Mouse (Mus musculus) A20 (cell line): ENCODE measurements around the gene Slc25a53.
A peak's percentile ranks its signal among the peaks of the same experiment; 100 is the strongest.

Experiments used
- DNase-seq: peaks from one replicate; pipeline ENCODE4 v3.0.0-alpha.2; 2011; ENCODE audit warnings: low read depth, low spot score

The Slc25a53 gene

GRCm38 (mm10) chrX:137038000-137038483 lies at the start of gene Slc25a53:
Slc25a53 (minus strand) TSS chrX:137038302.
- DNase-seq: peak; percentile 88

- no peak for DNase-seq
Measured at GRCm38 (mm10) chrX:137063202-137063601, 25.1 kb upstream of the Slc25a53 start.

GRCm38 (mm10) chrX:137049425-137050225 lies 11.5 kb upstream of the Slc25a53 start, which contains the start of gene Fam199x:
Fam199x (plus strand) TSS chrX:137049594.
- peak; percentile 79 for DNase-seq

GRCm38 (mm10) chrX:137049060-137049424 lies 10.9 kb upstream of the Slc25a53 start:
- DNase-seq: no peak

- peak; percentile 5 for DNase-seq
Measured at GRCm38 (mm10) chrX:137038502-137038901, 400 bp upstream of the Slc25a53 start.

GRCm38 (mm10) chrX:137037470-137037999 lies 567 bp downstream of the Slc25a53 start:
- DNase-seq: no peak

- no peak for DNase-seq
Measured at GRCm38 (mm10) chrX:137034322-137034721, 3.8 kb downstream of the Slc25a53 start.

GRCm38 (mm10) chrX:137031726-137032125 lies 6.4 kb downstream of the Slc25a53 start:
- DNase-seq: no peak

GRCm38 (mm10) chrX:137030916-137031315 lies 7.2 kb downstream of the Slc25a53 start:
- no peak for DNase-seq

- DNase-seq: peak; percentile 59
Measured at GRCm38 (mm10) chrX:137019310-137019709, 18.8 kb downstream of the Slc25a53 start.

- no peak for DNase-seq
Measured at GRCm38 (mm10) chrX:137017668-137018067, 20.4 kb downstream of the Slc25a53 start.

GRCm38 (mm10) chrX:137015099-137015709 lies 22.9 kb downstream of the Slc25a53 start:
- peak; percentile 70 for DNase-seq

- DNase-seq: peak; percentile 58
Measured at GRCm38 (mm10) chrX:136996256-136996655, 41.8 kb downstream of the Slc25a53 start.

GRCm38 (mm10) chrX:136993641-136994040 lies 44.5 kb downstream of the Slc25a53 start:
- peak; percentile 58 for DNase-seq

- DNase-seq: peak; percentile 89
Measured at GRCm38 (mm10) chrX:136992978-136993547, 45.0 kb downstream of the Slc25a53 start, which contains the start of gene Zcchc18. Zcchc18 (plus strand) TSS chrX:136993155.

- DNase-seq: no peak
Measured at GRCm38 (mm10) chrX:136992191-136992965, 45.7 kb downstream of the Slc25a53 start.

GRCm38 (mm10) chrX:136991274-136991673 lies 46.8 kb downstream of the Slc25a53 start:
- peak; percentile 62 for DNase-seq

- peak; percentile 65 for DNase-seq
Measured at GRCm38 (mm10) chrX:136986039-136986438, 52.1 kb downstream of the Slc25a53 start.

- peak; percentile 41 for DNase-seq
Measured at GRCm38 (mm10) chrX:136978616-136979015, 59.5 kb downstream of the Slc25a53 start.

GRCm38 (mm10) chrX:136976424-136977084 lies 61.5 kb downstream of the Slc25a53 start, which contains the start of the genes Tmsb15l and Tmsb15b1:
Tmsb15l (minus strand) TSS chrX:136976869.
Tmsb15b1 (minus strand) TSS chrX:136976874.
- peak; percentile 88 for DNase-seq
